Mouse (Mus musculus) MN1 (cell line): ENCODE data around the gene B3gnt9.
A peak's percentile ranks its signal among the peaks of the same experiment; 100 is the strongest.

ENCODE experiments used
- DNase-seq: peaks from one replicate; pipeline ENCODE4 v3.0.0-alpha.2; 2016; ENCODE audit warnings: low spot score

Gene B3gnt9

GRCm38 (mm10) chr8:105209153-105210110 lies 45.5 kb downstream of the B3gnt9 start:
- no peak for DNase-seq

GRCm38 (mm10) chr8:105207675-105208273 lies 47.2 kb downstream of the B3gnt9 start:
- DNase-seq, result no peak

- no peak for DNase-seq
Measured at GRCm38 (mm10) chr8:105206766-105207275, 48.1 kb downstream of the B3gnt9 start.

GRCm38 (mm10) chr8:105205748-105206147 lies 49.2 kb downstream of the B3gnt9 start:
- DNase-seq, result peak; percentile 83
